Mouse (Mus musculus): ENCODE measurements around the gene Cdh1.
A peak's percentile ranks its signal among the peaks of the same experiment; 100 is the strongest.

Gene Cdh1

DNA sequence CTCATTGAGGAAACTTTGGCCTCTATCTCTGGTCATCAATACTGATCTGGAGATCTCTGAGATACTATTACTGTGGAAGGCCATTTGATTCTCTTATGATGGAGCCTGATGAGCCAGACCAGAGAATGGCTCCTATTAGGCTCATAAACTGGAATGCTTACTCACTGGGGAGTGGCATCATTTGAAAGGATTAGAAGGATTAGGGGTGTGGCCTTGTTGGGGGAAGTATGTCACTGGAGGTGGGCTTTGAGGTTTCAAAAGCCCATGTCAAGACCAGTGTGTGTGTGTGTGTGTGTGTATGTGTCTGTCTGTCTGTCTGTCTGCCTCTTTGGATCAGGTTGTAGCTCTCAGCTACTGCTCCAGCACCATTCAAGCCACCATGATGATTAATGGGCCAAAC lies 20.8 kb downstream of the Cdh1 start:
- no peak for DNase-seq

DNA sequence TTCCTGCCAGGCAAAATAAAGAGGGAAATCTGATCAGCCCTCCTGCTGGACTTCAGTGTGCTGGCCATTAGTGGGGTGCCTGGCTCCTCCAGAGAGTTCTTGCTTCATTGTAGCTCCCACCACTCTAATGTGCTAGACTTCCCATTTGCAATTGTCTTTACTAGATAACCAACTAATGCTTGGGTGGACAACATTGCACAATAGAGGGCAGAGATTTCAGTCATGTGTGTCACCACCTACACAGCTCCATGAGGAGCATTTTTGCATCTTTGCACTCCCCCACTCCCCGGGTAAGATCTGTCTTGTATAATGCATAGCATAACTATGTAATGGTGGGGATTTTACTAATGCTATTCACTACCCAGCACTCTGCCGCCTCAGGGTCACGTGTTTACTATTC lies 21.6 kb downstream of the Cdh1 start:
- no peak for DNase-seq

DNA sequence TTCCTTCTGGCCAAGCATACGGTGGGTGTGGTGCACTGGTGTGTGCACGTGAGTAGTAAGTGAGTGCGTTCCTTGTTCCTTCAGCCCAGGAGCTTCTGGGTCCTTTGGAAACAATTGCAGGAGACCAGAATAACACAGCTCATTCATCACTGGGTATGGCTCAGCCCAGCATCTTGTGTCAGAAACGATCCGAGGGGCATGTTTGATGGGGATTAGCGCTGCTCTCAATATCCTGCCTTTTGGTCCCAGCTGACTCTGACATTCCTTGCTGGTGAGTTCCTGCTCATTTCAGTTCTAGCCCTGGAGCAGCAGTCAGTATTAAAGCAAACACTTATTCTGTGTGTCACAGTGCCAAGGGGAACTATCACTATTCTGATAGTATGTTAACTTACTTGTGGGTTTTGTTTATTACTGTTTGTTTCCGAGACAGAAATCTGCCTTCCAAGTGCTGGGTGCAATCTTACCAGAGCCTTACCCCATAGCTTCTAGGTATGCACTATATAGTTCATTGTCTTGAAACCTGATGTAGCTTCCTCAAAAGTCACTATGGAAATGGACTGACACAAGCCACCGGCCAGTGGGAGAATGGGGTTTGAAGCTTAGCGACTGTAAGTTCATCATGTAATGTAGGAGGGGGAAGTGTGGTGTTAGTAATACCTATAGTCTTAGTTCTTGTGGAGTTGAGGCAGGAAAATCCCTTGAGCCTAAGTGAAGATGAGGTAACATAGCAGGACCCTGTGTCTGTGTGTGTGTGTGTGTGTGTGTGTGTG lies 23.1 kb downstream of the Cdh1 start:
- DNase-seq = no peak

DNA sequence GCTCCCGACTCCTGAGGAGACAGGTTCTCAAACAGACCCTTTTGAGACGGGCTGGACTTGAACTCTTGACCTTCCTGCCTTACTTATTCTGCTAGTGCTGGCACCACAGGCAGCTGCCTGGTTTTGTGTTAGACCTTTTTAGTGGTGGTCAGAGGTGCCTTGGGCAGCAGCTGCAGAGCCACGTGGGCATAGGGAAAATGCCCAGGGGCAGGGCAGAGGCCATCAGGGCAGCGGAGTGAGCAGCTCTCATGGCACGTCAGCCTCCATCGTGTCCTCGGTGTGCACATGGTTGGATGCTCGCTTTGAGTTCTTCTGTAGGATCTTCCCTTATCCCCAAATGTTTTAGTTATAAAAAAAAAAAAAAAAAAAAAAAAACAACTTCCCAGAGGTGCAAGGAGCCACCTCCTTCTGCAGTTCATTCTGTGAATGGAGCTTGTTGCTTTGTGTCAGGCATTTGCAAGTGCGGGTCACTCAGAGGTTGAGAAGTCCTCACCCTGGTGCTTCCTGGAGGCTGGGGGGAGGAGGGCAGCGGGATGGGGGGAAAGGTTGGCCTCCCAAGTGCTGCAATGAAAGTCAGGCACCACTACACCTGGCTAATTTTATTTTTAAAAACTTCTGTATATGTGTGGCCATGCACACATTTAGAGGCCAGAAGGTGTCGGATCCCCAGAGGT lies 25.3 kb downstream of the Cdh1 start:
- no peak for DNase-seq

DNA sequence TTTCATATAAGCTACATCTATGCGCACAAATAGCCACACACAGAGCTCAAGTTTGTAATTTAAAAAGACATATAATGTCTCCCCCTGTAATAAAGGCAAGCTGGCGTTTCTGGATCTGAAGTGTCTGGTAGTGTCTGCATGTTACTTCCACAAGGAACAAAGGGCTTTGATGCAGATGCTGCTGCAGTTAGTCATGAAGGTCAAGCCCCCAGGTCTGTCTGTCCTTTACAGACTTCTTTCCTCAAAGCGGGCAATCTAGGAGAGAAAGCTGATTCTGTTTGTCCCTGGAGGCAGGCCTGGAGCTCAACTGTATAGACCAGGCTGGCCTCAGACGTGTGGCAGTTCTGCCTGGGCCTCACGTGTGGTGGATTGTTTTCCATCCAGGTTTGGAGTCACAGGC lies 26.3 kb downstream of the Cdh1 start:
- DNase-seq = no peak

DNA sequence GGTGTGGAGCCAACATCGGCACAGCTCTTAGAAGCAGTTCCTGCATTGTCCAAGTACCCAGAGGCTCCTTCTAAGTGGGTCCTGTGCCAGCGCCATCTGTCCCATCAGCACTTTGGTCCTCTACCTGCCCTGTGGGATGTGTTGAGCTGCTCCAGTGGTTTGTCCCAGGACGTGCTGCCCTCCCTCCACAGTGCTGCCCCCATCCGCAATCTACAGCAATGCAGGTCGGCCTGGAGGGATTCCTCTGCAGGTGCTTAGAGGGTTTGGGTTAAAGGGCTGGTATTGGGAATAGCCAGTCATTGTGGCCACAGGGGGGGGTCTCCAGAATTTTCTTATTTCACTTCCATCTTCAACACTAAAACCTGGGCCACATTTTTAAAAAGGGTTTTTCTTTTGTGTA lies 28.8 kb downstream of the Cdh1 start:
- no peak for DNase-seq

DNA sequence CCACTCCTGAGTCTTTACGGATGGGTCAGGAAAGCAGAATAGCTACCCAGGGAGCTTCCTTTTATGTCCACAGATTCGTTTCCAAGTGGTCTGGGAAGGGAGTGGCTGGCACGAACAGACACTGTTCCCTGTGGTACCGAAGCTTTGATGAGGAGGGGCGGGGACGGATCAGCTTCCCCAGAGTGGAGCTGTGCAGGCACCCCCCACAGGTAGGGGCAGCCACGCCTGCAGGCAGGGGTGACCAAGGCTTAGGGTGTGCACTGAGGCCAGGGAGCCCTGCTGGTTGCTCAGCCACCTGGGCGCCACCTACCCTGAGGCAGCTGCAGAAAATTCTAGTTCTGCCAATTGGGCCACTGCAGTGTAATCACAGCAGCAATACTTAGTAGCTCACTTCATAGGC lies 29.5 kb downstream of the Cdh1 start:
- DNase-seq = no peak

DNA sequence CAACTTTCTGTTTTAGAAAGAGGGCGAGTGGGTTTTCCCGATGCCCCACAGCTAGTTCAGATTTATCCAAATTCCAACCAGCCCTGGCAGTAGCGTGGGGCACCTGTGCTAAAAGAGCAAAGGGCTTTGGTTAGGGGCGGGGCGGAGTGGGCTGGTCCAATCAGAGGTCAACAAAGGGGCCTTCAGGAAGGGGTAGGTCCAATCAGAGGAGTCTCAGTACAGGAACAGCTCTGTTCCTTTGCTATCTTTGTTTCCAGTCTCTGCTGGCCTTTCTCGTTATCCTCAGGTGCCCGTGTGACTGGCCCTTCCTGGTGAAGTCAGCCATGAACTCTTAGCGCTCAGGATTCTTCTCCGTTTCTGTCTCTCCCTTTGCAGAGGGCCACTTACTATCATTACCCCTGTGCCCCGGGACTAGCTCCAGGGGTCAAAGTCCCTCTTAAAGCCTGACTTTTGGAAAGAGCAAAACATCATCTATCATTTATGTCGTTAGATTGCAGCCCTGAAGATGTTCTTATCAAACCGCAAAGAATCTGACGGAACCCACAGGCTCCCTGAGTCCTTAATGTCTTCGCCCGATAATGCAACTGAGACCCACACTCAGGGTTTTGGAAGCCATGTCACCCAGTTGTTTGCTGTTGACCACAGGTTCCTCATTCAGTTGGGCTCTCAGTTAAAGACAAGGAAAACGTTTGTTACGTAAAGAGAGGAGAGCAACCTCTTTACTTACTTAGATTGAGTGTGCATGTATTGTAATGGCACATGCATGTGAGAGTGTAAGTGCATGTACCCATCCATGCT lies 30.4 kb downstream of the Cdh1 start:
- DNase-seq = peak; percentile 80 to 85

DNA sequence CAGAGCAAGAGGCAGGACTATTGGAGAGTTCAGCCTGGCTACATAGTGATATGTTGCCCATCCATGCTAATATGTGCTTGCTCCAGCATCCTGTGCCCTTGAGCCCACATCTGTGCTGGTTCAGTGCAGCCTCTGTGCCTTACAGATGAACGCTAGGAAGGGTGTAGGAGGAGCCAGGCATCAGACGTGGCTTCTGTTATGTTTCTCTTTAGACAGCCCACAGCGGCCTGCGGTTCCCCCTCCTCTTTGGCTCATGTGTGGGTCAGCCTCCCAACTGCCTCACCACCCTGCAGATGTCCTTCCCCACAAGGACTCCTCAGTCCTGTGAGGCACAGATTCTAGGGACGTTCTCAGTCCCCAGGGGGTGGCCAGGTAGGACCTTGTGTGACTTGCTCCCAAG lies 32.1 kb downstream of the Cdh1 start:
- DNase-seq = no peak

DNA sequence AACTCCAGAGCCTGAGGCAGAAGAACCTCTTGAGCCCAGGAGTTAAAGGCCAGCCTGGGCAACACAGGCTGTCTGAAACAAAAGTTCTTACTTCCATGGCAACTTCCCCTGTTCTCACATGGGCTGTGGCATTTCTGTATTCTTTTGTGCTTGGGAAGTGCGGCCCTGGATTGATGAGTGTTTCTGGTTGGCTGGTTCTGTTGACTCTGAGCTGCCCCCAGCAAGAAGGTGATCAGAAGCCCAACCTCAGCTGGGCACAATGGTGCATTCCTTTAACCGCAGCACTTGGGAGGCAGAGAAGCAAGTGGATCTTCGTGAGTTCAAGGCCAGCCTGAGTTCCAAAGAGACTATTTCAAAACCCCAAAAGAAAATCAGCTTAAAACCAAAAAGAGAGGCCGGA lies 34.3 kb downstream of the Cdh1 start:
- no peak for DNase-seq

DNA sequence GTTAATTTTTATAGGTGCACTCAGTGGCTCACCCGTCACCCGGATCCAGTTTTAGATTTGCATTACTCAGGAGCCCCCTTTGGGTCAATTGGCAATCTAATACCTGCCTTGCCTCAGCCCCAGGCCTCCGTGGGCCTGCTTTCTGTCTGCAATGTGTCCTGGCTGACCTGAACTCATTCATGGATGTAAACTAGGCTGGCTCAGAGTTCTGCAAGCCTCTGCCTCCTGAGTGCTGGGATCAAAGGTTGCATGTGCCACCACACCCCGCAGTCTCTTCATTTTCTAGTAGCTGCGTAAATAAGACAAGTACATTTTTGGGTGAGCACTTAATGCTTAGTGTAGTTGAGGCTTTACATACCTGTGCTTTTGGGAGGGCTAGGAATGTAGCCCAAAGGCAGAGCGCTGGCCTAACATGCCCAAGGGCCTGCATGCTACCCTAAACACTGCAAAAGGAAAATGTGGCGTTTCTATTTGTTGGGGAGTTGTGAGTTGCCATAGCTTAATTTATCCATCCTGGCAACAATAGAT lies 35.7 kb downstream of the Cdh1 start:
- DNase-seq = peak; percentile 67 to 70

DNA sequence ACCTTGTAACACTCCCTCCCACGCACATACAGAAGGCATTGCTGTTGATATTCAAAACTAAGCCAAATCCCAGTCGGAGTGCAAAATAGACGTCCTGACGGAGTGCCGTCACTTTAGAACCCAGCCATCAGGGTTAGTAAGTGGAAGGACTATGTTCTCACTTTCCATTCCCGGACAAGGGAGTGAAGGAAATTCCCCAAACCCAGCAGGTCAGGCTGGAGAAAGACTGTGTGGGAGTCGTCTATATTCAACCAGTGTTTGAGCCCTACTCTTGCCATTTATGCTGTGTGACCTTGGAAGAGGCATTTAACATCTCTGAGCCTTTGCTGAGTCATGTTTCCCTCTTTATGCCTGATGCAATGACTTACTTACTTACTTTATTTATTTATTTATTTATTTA lies 37.1 kb downstream of the Cdh1 start:
- no peak for DNase-seq

DNA sequence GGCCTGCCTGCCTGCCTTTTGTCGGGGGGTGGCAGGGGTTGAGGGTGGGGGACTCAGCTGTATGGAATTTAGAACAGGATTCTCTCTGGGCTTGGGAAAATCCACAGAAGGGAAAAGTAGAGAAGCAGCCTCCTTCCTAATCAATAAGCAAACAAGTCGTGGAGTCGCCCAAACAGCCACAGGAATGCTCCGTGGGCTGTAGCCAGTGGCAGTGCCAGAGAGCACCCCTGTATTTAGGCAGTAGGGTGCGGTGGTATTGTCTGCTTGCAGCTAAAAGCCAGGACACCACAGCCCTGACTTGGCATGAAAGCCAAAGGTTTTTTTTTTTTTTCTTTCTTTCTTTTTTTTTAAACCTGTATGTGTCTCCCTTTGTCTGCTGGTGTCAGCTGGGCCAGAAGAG lies 37.8 kb downstream of the Cdh1 start:
- no peak for DNase-seq

DNA sequence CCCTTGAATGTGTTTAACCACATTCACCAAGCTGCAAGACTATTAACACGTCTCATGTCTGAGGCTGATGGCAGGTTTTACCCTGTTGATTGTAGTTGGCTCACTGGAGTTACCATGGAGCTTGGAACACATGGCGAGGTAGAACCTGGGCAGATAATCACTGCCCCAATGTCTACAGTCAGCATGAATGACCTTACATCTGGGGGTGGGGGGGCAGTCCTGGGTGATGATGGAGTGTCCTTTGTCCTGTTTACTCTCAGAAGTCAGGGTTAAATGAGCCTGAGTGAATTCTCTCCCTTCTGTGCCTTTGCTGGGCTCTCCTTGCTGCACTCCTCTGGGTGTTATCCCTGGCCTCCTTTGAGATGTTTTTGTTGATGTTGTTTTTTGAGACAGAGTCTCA lies 39.0 kb downstream of the Cdh1 start:
- DNase-seq = no peak

DNA sequence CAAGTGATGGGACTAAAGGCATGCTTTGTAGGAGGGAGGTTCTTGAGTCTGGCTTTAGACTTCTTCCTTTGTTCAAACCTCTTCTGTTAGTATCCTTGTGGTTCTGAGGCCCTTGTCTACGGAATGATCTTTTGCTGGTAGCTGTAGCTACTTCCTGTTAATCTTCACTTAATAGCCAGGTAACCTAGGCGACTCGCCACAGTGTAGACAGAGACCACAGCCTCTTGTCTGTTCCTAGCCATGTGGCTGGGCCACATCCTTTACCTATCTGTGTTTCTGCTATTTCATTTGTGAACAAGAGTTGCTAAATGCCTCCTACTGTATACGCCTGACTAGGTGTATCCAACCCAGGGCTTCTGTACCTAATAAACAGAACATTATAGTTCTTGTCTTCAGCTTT lies 39.9 kb downstream of the Cdh1 start:
- no peak for DNase-seq

DNA sequence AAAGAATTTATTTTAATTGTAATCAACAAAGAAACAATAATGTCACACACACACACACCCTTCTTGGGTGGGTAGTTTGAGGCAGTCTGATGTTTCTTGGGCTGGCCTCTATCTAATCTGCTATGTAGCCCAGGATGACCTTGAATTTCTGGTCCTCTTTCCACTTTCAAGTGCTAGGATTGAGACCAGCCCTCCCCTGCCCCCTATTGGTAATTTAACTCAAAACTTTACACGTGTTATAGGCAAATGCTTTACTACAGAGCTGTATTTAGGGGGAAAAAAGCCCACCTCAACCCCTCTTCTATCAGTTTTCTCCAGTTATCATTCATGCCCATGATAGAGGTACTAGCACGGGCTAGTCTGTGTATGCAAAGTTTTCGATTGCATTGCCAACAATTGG lies 41.8 kb downstream of the Cdh1 start:
- DNase-seq = no peak

DNA sequence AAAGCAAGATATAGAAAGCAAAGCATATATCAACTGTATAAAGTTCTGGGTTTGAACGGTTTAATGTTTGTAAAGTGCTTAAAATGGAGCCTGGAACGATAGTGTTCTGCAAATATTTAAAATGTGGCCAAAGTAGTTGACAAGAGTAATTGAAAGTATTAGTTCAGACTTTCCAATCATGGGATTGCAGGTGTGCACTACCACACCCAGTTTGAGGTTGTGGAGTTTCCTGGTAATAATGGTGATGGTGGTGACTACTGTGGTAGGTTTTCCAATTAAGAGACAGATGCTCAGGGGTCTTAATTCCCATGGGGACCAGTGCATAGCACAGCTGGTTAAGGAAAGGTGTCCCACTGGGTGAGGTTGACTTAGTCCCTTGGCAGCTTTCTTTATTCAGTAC lies 43.0 kb downstream of the Cdh1 start:
- DNase-seq = no peak

DNA sequence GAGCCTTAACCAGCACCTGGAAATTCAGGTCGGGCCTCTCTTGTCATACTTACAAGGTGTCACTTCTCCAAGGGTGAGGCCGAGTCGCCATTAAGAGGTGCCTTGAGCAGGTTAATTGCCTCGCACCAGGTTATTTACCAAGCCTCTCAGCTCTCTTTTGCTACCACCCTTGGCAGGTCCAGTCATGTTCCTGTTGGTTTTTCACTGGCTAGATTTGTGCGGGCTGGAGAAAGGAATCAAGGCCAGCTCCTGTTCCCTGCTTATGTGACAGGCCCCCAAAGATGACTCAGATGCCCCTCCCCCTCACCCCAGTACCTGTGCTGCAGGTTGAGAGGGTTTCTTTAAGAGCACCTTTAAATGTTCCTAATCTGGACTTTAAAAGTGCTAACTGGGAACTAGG lies 43.6 kb downstream of the Cdh1 start:
- DNase-seq = no peak

DNA sequence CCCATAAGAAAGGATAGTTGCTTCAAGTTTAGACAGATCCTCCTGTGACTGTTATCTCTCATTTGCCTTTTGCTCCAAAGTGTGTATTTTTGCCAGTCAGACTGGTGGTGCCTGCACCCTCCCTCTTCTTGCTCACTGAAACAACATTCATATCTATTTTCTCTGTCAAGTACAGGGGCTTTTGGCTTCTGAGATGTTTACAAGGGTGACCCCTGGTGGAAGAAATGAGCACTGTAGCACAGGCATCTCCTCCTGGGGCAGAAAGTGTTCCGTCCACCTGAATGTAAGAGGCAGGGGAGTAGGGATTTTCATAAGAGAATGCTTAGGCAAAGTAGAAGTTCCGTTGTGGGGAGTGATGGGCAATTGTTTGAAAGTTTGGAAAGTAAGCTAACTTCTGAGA lies 44.2 kb downstream of the Cdh1 start:
- DNase-seq = peak; percentile 67 to 88

DNA sequence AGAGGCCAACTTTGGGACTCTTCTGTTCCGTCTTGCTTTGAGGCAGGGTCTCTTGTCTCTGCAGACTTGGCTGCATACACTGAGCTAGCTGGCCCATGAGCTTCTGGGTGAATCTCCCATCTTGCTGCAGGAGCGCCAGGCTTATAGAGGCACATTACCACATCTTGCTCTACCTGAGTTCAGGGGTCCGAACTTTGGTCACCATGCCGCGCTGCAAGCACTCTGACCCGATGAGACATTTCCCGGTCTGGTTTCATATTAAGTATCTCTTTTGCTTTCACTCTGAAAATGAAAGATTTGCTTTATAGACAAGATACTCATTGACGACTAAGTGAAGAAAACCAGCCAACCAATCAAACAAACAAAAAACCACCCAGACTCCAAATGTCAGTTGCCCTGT lies 45.3 kb downstream of the Cdh1 start:
- peak in 1 of 2 experiments; percentile 38 for DNase-seq

DNA sequence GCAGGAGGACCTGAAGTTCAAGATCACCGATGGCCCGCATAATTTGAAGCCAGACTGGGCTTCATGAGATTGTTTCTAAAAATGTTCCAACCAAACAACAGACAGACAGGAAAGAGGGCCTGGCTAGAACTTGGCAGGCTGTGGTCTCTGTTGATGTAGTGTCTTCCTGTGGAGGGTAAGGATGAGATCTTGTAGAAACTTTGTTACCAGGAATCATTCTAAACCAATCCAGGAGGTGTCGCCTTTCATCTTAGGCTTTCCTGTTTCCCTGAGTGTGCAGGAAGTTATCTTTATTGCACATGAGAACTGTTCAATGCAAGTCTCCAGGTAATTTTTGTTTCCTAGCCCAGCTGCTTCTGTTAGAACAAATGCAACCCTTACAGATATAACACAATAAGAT lies 48.8 kb downstream of the Cdh1 start:
- DNase-seq = no peak

DNA sequence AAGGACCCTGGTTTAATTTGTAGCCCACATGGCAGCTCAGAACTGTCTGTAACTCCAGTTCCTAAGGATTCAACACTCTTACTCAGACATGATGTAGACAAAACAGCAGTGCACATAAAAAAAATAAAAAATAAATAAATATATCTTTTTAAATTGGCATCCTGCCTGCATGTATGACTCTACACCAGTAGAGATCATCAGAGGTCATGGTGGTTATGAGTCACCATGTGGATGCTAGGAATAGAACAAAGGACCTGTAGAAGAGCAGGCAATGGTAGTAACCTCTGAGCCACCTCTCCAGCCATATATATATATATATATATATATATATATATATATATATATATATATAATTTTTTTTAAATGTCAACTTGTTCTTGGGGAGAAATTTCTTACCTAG lies 52.9 kb downstream of the Cdh1 start:
- no peak for DNase-seq

DNA sequence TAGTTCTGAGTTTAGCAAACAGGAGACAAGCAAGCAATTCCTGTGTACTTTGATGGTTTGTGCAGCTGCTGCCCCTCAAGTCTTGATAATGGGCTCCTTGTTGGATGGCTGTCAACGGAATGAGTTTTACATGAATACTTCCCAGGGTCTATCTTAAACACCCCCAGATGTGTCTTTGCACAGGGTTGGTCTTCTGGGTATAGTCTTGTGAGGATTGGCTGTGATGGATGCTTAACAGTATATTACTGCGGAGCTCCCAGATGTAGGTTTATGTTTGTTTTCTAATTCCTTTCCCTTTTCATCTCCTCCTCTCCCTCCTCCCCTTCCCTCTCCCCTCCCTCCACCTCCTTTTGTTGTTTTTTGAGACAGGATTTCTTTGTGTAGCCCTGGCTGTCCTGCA lies 69.6 kb downstream of the Cdh1 start:
- no peak for DNase-seq

DNA sequence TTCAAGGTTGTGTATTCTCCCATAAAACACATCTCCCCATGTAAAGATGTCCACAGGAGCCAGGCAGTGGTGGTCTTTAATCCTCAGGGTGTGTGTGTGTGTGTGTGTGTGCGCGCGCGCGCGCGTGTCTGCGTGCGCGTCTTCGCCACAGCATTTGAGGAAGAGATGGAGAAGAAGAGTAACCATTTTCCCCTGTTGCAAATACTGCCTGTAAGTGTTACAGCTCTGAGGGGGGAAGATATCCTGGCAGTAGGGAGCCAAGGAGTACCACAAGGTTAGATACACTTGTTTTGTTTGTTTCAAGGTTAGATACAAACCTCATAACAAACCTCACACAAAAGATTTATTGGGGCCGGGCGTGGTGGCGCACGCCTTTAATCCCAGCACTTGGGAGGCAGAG lies 71.2 kb downstream of the Cdh1 start:
- no peak for DNase-seq
